Mouse (Mus musculus): ENCODE results near the gene Inca1. TPM values are rescaled to one million over a fixed set of nuclear protein-coding genes. Genes with fewer than 3 reads are reported as not detected.

Inca1 gene
- 0.46 TPM for polyA plus RNA-seq (2014; fragmentation: Illumina TruSeq; extraction: RNeasy Lipid Tissue Mini Kit (QIAGEN cat#74804))

GRCm38 (mm10) chr11:70699722-70700556 is at the start of gene Inca1, which contains the start of gene Kif1c:
Gene Inca1 (minus strand): TSS chr11:70700155.
Gene Kif1c (plus strand): TSS chr11:70700548.

GRCm38 (mm10) chr11:70687601-70688199 is 12.3 kb downstream of the Inca1 start, which contains the start of gene Camta2:
Gene Camta2 (minus strand): TSS chr11:70688105.

GRCm38 (mm10) chr11:70668771-70669505 is 31.0 kb downstream of the Inca1 start, which contains the start of gene Spag7:
Gene Spag7 (minus strand): TSS chr11:70669416.

GRCm38 (mm10) chr11:70656964-70657363 is 43.0 kb downstream of the Inca1 start, which contains the start of gene Eno3:
Gene Eno3 (plus strand): TSS chr11:70657202.

GRCm38 (mm10) chr11:70654198-70654922 is 45.6 kb downstream of the Inca1 start, which contains the start of gene Pfn1:
Gene Pfn1 (minus strand): TSS chr11:70654644.

GRCm38 (mm10) chr11:70646691-70647650 is 53.0 kb downstream of the Inca1 start, which contains the start of the genes Rnf167 and Slc25a11:
Gene Rnf167 (plus strand): TSS chr11:70647235.
Gene Slc25a11 (minus strand): TSS chr11:70647479.

GRCm38 (mm10) chr11:70638714-70639278 is 61.2 kb downstream of the Inca1 start, which contains the start of gene Gp1ba:
Gene Gp1ba (plus strand): TSS chr11:70639122.

Other genes starting within 250 kb of the Inca1 start
- gene Med11, start 248.2 kb downstream of the Inca1 start, polyA plus RNA-seq (2014; fragmentation: Illumina TruSeq; extraction: RNeasy Lipid Tissue Mini Kit (QIAGEN cat#74804)): 7.2 TPM
- gene Zmynd15, start 240.7 kb downstream of the Inca1 start, polyA plus RNA-seq (2014; fragmentation: Illumina TruSeq; extraction: RNeasy Lipid Tissue Mini Kit (QIAGEN cat#74804)): 0.31 TPM
- gene Cxcl16, start 240.2 kb downstream of the Inca1 start, polyA plus RNA-seq (2014; fragmentation: Illumina TruSeq; extraction: RNeasy Lipid Tissue Mini Kit (QIAGEN cat#74804)): 14.6 TPM
- 2.7 TPM for gene Tm4sf5, start 194.9 kb downstream of the Inca1 start, polyA plus RNA-seq (2014; fragmentation: Illumina TruSeq; extraction: RNeasy Lipid Tissue Mini Kit (QIAGEN cat#74804))
- gene Vmo1, start 185.5 kb downstream of the Inca1 start, polyA plus RNA-seq (2014; fragmentation: Illumina TruSeq; extraction: RNeasy Lipid Tissue Mini Kit (QIAGEN cat#74804)): not detected
- not detected for gene Gltpd2, start 181.0 kb downstream of the Inca1 start, polyA plus RNA-seq (2014; fragmentation: Illumina TruSeq; extraction: RNeasy Lipid Tissue Mini Kit (QIAGEN cat#74804))
- 22.0 TPM for gene Psmb6, start 174.8 kb downstream of the Inca1 start, polyA plus RNA-seq (2014; fragmentation: Illumina TruSeq; extraction: RNeasy Lipid Tissue Mini Kit (QIAGEN cat#74804))
- gene Gm40193, start 167.2 kb downstream of the Inca1 start, polyA plus RNA-seq (2014; fragmentation: Illumina TruSeq; extraction: RNeasy Lipid Tissue Mini Kit (QIAGEN cat#74804)): not detected
- gene Pld2, start 160.1 kb downstream of the Inca1 start, polyA plus RNA-seq (2014; fragmentation: Illumina TruSeq; extraction: RNeasy Lipid Tissue Mini Kit (QIAGEN cat#74804)): 1.7 TPM
- gene Mink1, start 137.3 kb downstream of the Inca1 start, polyA plus RNA-seq (2014; fragmentation: Illumina TruSeq; extraction: RNeasy Lipid Tissue Mini Kit (QIAGEN cat#74804)): 1.8 TPM
- not detected for gene 4930544D05Rik, start 84.3 kb downstream of the Inca1 start, polyA plus RNA-seq (2014; fragmentation: Illumina TruSeq; extraction: RNeasy Lipid Tissue Mini Kit (QIAGEN cat#74804))
- not detected for gene Chrne, start 80.9 kb downstream of the Inca1 start, polyA plus RNA-seq (2014; fragmentation: Illumina TruSeq; extraction: RNeasy Lipid Tissue Mini Kit (QIAGEN cat#74804))
- not detected for gene Gp1ba, start 61.0 kb downstream of the Inca1 start, polyA plus RNA-seq (2014; fragmentation: Illumina TruSeq; extraction: RNeasy Lipid Tissue Mini Kit (QIAGEN cat#74804))
- 35.7 TPM for gene Rnf167, start 52.9 kb downstream of the Inca1 start, polyA plus RNA-seq (2014; fragmentation: Illumina TruSeq; extraction: RNeasy Lipid Tissue Mini Kit (QIAGEN cat#74804))
- 18.4 TPM for gene Slc25a11, start 52.7 kb downstream of the Inca1 start, polyA plus RNA-seq (2014; fragmentation: Illumina TruSeq; extraction: RNeasy Lipid Tissue Mini Kit (QIAGEN cat#74804))
- gene Pfn1, start 45.5 kb downstream of the Inca1 start, polyA plus RNA-seq (2014; fragmentation: Illumina TruSeq; extraction: RNeasy Lipid Tissue Mini Kit (QIAGEN cat#74804)): 72.0 TPM
- gene Eno3, start 43.0 kb downstream of the Inca1 start, polyA plus RNA-seq (2014; fragmentation: Illumina TruSeq; extraction: RNeasy Lipid Tissue Mini Kit (QIAGEN cat#74804)): not detected
- 26.6 TPM for gene Spag7, start 30.7 kb downstream of the Inca1 start, polyA plus RNA-seq (2014; fragmentation: Illumina TruSeq; extraction: RNeasy Lipid Tissue Mini Kit (QIAGEN cat#74804))
- 0.48 TPM for gene Camta2, start 12.1 kb downstream of the Inca1 start, polyA plus RNA-seq (2014; fragmentation: Illumina TruSeq; extraction: RNeasy Lipid Tissue Mini Kit (QIAGEN cat#74804))
- gene Kif1c, start 393 bp upstream of the Inca1 start, polyA plus RNA-seq (2014; fragmentation: Illumina TruSeq; extraction: RNeasy Lipid Tissue Mini Kit (QIAGEN cat#74804)): 10.3 TPM
- 4.5 TPM for gene Zfp3, start 64.1 kb upstream of the Inca1 start, polyA plus RNA-seq (2014; fragmentation: Illumina TruSeq; extraction: RNeasy Lipid Tissue Mini Kit (QIAGEN cat#74804))
- not detected for gene Scimp, start 112.4 kb upstream of the Inca1 start, polyA plus RNA-seq (2014; fragmentation: Illumina TruSeq; extraction: RNeasy Lipid Tissue Mini Kit (QIAGEN cat#74804))
- 120 TPM for gene Rabep1, start 144.6 kb upstream of the Inca1 start, polyA plus RNA-seq (2014; fragmentation: Illumina TruSeq; extraction: RNeasy Lipid Tissue Mini Kit (QIAGEN cat#74804))